Mouse (Mus musculus) CH12.LX (cell line): ENCODE measurements around the gene Rpl32. TPM values are rescaled to one million over a fixed set of nuclear protein-coding genes. Genes with fewer than 3 reads are reported as not detected.

ENCODE experiments used
- DNase-seq: peaks from one replicate; pipeline ENCODE4 v3.0.0-alpha.2; 2013; ENCODE audit errors: extremely low read depth
- H3K27ac ChIP-seq: 2 replicates; pipeline ENCODE4 v1.5.1; 2012; ENCODE audit warnings: low read depth, mild to moderate bottlenecking, control low read depth, moderate library complexity; ENCODE audit not compliant: insufficient read depth
- H3K27me3 ChIP-seq: replicated peaks from 2 replicates; pipeline ENCODE3; 2012; ENCODE audit warnings: inconsistent platforms
- H3K36me3 ChIP-seq, 2 experiments: replicated peaks in 1 of 2; 2 replicates each; pipeline versions ENCODE3 to v1.6.1; 2012; ENCODE audit warnings: inconsistent platforms in 1 of 2, low read length in 1 of 2, mild to moderate bottlenecking in 1 of 2, mixed read lengths in 1 of 2, moderate library complexity in 1 of 2; ENCODE audit not compliant: control insufficient read depth in 1 of 2, insufficient read depth in 1 of 2
- H3K4me1 ChIP-seq, 2 experiments: 2 replicates each; pipeline ENCODE4 v1.6.1; 2012; ENCODE audit warnings: inconsistent platforms in 1 of 2, moderate library complexity in 1 of 2; ENCODE audit not compliant: insufficient read depth in 2 of 2, control insufficient read depth in 1 of 2
- H3K4me2 ChIP-seq: 2 replicates; pipeline ENCODE4 v1.6.1; 2012; ENCODE audit warnings: low read depth, mild to moderate bottlenecking, control low read depth; ENCODE audit not compliant: poor library complexity, insufficient read depth, severe bottlenecking
- H3K4me3 ChIP-seq, 3 experiments: fragments of 150-350 bp in 1 of 3; sonication (generic) in 1 of 3; replicated peaks in 1 of 3; 2 replicates each; pipeline versions ENCODE3 to v1.5.1; 2011 to 2012; ENCODE audit warnings: low read depth in 2 of 3, low read length in 2 of 3, mild to moderate bottlenecking in 2 of 3, moderate library complexity in 2 of 3, control low read depth in 1 of 3, improper control_type of control experiment in 1 of 3, inconsistent platforms in 1 of 3, mixed read lengths in 1 of 3; ENCODE audit not compliant: poor library complexity in 1 of 3
- H3K79me2 ChIP-seq: replicated peaks from 2 replicates; pipeline ENCODE4 v1.6.1; 2012; ENCODE audit warnings: mild to moderate bottlenecking, moderate library complexity; ENCODE audit not compliant: control insufficient read depth, poor library complexity, insufficient read depth, severe bottlenecking; ENCODE audit errors: extremely low read depth
- H3K9ac ChIP-seq: 2 replicates; pipeline ENCODE4 v1.6.1; 2012; ENCODE audit warnings: low read depth, mild to moderate bottlenecking, control low read depth, moderate library complexity; ENCODE audit not compliant: insufficient read depth
- H3K9me3 ChIP-seq: replicated peaks from 2 replicates; pipeline ENCODE3; 2012; ENCODE audit warnings: low read length, inconsistent platforms, mixed read lengths
- CTCF ChIP-seq, 2 experiments: IDR thresholded peaks in 1 of 2; conservative IDR thresholded peaks in 1 of 2; 2 replicates each; pipeline ENCODE4 v1.5.1; 2011 to 2012; ENCODE audit warnings: low read depth in 2 of 2, low read length in 2 of 2, improper control_type of control experiment in 1 of 2, inconsistent platforms in 1 of 2, mild to moderate bottlenecking in 1 of 2, moderate library complexity in 1 of 2
- E2F4 ChIP-seq: IDR thresholded peaks from 2 replicates; pipeline ENCODE4 v1.6.1; 2011; ENCODE audit warnings: low read depth, low read length, improper control_type of control experiment; ENCODE audit not compliant: insufficient replicate concordance
- ETS1 ChIP-seq: conservative IDR thresholded peaks from 2 replicates; pipeline ENCODE4 v1.6.1; 2012; ENCODE audit warnings: low read depth, mild to moderate bottlenecking, inconsistent platforms, low read length, improper control_type of control experiment, moderate library complexity
- GABPA ChIP-seq: IDR thresholded peaks from 2 replicates; pipeline ENCODE4 v1.6.1; 2012; ENCODE audit warnings: low read depth, low read length, improper control_type of control experiment, inconsistent platforms; ENCODE audit not compliant: insufficient replicate concordance
- HCFC1 ChIP-seq: IDR thresholded peaks from 2 replicates; pipeline ENCODE4 v1.6.1; 2012; ENCODE audit warnings: low read depth, mild to moderate bottlenecking, inconsistent platforms, low read length, improper control_type of control experiment
- IRF4 ChIP-seq: IDR thresholded peaks from 2 replicates; pipeline ENCODE4 v1.6.1; 2014; ENCODE audit warnings: low read depth, mild to moderate bottlenecking, inconsistent platforms, low read length, improper control_type of control experiment
- JUND ChIP-seq: conservative IDR thresholded peaks from 2 replicates; pipeline ENCODE4 v1.6.1; 2011; ENCODE audit warnings: low read depth, low read length, improper control_type of control experiment
- MAFK ChIP-seq: IDR thresholded peaks from 2 replicates; pipeline ENCODE4 v1.6.1; 2011; ENCODE audit warnings: low read length, improper control_type of control experiment; ENCODE audit not compliant: insufficient replicate concordance
- MEF2A ChIP-seq: IDR thresholded peaks from 2 replicates; pipeline ENCODE4 v1.6.1; 2014; ENCODE audit warnings: low read depth, mild to moderate bottlenecking, inconsistent platforms, low read length, improper control_type of control experiment, borderline replicate concordance
- MYC ChIP-seq: IDR thresholded peaks from 2 replicates; pipeline ENCODE4 v1.6.1; 2011; ENCODE audit warnings: low read depth, mild to moderate bottlenecking, improper control_type of control experiment, low read length
- NELFE ChIP-seq: IDR thresholded peaks from 2 replicates; pipeline ENCODE4 v1.6.1; 2011; ENCODE audit warnings: low read depth, low read length, improper control_type of control experiment
- POLR2AphosphoS2 ChIP-seq: IDR thresholded peaks from 2 replicates; pipeline ENCODE4 v1.6.1; 2011; ENCODE audit warnings: low read depth, low read length, improper control_type of control experiment
- SIN3A ChIP-seq: IDR thresholded peaks from 2 replicates; pipeline ENCODE4 v1.6.1; 2012; ENCODE audit warnings: low read length, improper control_type of control experiment, inconsistent platforms
- TCF12 ChIP-seq: IDR thresholded peaks from 2 replicates; pipeline ENCODE4 v1.6.1; 2014; ENCODE audit warnings: low read depth, mild to moderate bottlenecking, inconsistent platforms, low read length, improper control_type of control experiment
- UBTF ChIP-seq: IDR thresholded peaks from 2 replicates; pipeline ENCODE4 v1.6.1; 2012; ENCODE audit warnings: low read depth, mild to moderate bottlenecking, inconsistent platforms, low read length, improper control_type of control experiment, moderate library complexity
- ZC3H11A ChIP-seq: IDR thresholded peaks from 2 replicates; pipeline ENCODE4 v1.6.1; 2012; ENCODE audit warnings: low read depth, mild to moderate bottlenecking, inconsistent platforms, low read length, improper control_type of control experiment
- ZMIZ1 ChIP-seq: IDR thresholded peaks from 2 replicates; pipeline ENCODE4 v1.6.1; 2012; ENCODE audit warnings: low read depth, mild to moderate bottlenecking, inconsistent platforms, low read length, improper control_type of control experiment
- dilution Hi-C: fragments of 300-500 bp; cut with MboI; formaldehyde crosslinking; loops from 2 replicates; pipeline ENCODE4 v1.14.3; 2020; ENCODE audit warnings: low sequenced_read_pairs; ENCODE audit not compliant: extremely low pct_unique_long_range_greater_than_20kb, extremely low pct_ligation_motif_present
- in situ Hi-C: fragments of 300-500 bp; cut with MboI; formaldehyde crosslinking; loops from 3 replicates; pipeline ENCODE4 v1.14.3; 2019; ENCODE audit warnings: low sequenced_read_pairs, low pct_ligation_motif_present, low pct_unique_long_range_greater_than_20kb, mixed read lengths
- polyA plus RNA-seq: library from polyadenylated mRNA; unstranded; fragments of >175 nt; gene quantifications from 2 replicates; pipeline ENCODE4 v1.2.1, GENCODE M21; 2012; ENCODE audit warnings: low read depth; ENCODE audit not compliant: insufficient read length
- total RNA-seq, 2 experiments: library from RNA; depleted of rRNA; stranded (reverse); fragments of 300-350 nt in 1 of 2; fragments of >200 nt in 1 of 2; gene quantifications; 2 replicates each; pipeline ENCODE4 v1.2.3; 2012 to 2014

The Rpl32 gene
- total and polyA plus RNA-seq, 3 experiments: 3,370 to 7,473 (median 5,276) TPM

DNA sequence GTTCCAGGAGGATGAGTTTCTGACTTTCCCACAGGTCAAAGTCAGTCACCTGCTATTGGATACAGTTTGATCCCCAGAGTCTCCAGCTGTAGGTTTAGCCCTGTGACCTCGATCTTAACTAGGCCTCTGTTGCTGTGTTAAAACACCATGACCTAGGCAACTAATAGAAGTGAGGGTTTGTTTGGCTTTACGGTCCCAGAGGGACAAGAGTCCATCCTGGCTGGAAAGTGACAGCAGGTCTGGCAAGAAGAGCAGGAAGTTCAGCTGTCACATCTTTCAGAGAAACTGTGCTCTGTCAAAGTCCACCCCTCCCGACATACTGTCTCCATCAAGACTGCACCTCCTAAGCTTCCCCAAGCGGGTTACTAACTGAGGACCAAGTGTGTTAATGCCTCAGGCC is 37.7 kb downstream of the Rpl32 start:
- Histone ChIP-seq H3K9ac (no peak overlapping the region), H3K36me3 (no peaks in the 10 kb centered on the region), H3K4me2 (no peak overlapping the region), H3K27me3 (no peaks in the 10 kb centered on the region), H3K4me1 (peaks cover 6 to 13% of the 10 kb centered on the region in 2 experiments), H3K27ac (no peak overlapping the region), H3K9me3 (no peaks in the 10 kb centered on the region), H3K79me2 (no peaks in the 10 kb centered on the region; the same call in 1 of the 2 replicates), H3K4me3 (no peak overlapping the region)
- dilution Hi-C loops: no loop called here
- in situ Hi-C loops: no loop called here
- no peak for DNase-seq
- no peak for TF ChIP-seq UBTF
- TF ChIP-seq JUND: no peak
- no peak for TF ChIP-seq HCFC1
- TF ChIP-seq MEF2A: no peak
- no peak for TF ChIP-seq NELFE
- no peak for TF ChIP-seq ZMIZ1
- no peak for TF ChIP-seq GABPA
- TF ChIP-seq TCF12: no peak

DNA sequence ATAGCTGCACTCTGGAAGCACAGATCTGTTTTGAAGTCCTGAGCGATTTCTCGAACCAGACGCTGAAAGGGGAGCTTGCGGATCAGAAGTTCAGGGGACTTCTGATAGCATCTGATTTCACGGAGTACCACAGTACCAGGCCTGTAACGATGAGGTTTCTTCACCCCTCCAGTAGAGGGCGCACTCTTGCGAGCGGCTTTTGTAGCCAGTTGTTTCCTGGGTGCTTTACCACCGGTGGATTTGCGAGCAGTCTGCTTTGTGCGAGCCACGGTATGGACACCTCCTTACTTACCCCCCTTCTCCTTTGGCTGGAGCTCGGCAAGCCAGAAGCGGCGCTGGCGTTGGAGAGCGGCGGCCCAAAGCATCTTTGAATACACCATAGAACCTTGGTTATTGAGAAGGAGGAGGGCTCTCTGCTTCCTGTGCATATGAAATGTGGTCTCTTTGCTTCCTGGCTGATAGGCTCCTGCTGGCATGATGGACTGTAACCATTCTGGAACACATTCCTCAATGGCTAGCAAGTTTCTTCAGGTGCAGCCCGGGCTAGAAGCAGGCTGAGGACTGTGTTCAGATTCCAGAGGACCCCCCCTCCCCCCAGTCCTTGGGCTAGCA is 38.4 kb downstream of the Rpl32 start:
- Histone ChIP-seq H3K4me3 (no peak overlapping the region), H3K9ac (no peak overlapping the region), H3K79me2 (no peaks in the 10 kb centered on the region), H3K36me3 (no peaks in the 10 kb centered on the region), H3K27me3 (no peaks in the 10 kb centered on the region), H3K9me3 (no peaks in the 10 kb centered on the region), H3K4me1 (peaks cover under 1 to 6% of the 10 kb centered on the region in 2 experiments; a peak in 3 of 4 replicates), H3K27ac (no peak overlapping the region), H3K4me2 (no peak overlapping the region)
- in situ Hi-C loops (no loop called here), dilution Hi-C loops (no loop called here)
- no peak for DNase-seq
- peak; percentile 31 to 43; a peak in 3 of 4 replicates for TF ChIP-seq CTCF (conservative IDR thresholded peaks at IDR 0.05 in 1 of 2, IDR thresholded peaks at IDR 0.05 in 1 of 2; ENCODE audit: low read depth in 2 of 2, low read length in 2 of 2)
- no peak for TF ChIP-seq IRF4

DNA sequence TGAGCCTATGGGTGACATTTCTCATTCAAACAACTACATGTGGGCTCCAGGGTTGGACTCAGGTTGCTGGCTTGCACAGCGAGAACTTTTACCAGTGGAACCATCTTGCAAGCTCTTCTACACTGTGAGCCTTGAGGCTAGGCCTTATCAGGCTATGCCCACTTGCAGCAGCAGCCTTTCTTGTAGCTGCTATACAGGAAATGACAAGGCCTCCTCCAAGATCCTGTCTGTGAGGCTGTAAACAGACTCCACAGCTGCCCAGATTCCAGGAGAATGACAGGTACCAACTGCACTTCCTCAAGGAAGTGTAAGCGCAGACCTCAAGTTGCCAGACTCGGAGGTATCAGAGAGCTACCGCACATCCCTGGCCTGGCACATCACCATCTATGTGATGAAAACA is 40.3 kb downstream of the Rpl32 start:
- no peak overlapping the region for H3K4me3 ChIP-seq
- H3K27ac ChIP-seq: no peak overlapping the region
- H3K4me1 ChIP-seq: peaks cover 0 to 8% of the 10 kb centered on the region in 2 experiments; a peak in 2 of 4 replicates
- no peak for DNase-seq
- TF ChIP-seq SIN3A (no peak), MAFK (no peak), E2F4 (no peak), MYC (no peak), ETS1 (no peak), ZC3H11A (no peak), POLR2AphosphoS2 (no peak), CTCF (conservative IDR thresholded peaks at IDR 0.05 in 1 of 2, IDR thresholded peaks at IDR 0.05 in 1 of 2; ENCODE audit: low read depth in 2 of 2, low read length in 2 of 2) (no peak), HCFC1 (no peak)
- TF ChIP-seq, all 38 proteins: peak for 0
- H3K9ac ChIP-seq: no peak overlapping the region
- H3K36me3 ChIP-seq: no peaks in the 10 kb centered on the region
- no peaks in the 10 kb centered on the region for H3K27me3 ChIP-seq
- dilution Hi-C loops: no loop called here
- in situ Hi-C loops: no loop called here
- no peak overlapping the region for H3K4me2 ChIP-seq
- no peaks in the 10 kb centered on the region for H3K9me3 ChIP-seq
- H3K79me2 ChIP-seq: no peaks in the 10 kb centered on the region
